Mouse (Mus musculus): ENCODE measurements around the gene Cela2a.
A peak's percentile ranks its signal among the peaks of the same experiment; 100 is the strongest.

Cela2a gene

GRCm38 (mm10) chr4:141826060-141826459 is at the start of gene Cela2a:
TSS of gene Cela2a (minus strand) at chr4:141826160.
- no peak for DNase-seq (ENCODE audit: low read depth in 1 of 2, low spot score in 2 of 2)

GRCm38 (mm10) chr4:141875481-141876108 is 49.6 kb upstream of the Cela2a start:
- no peak for DNase-seq (ENCODE audit: low read depth in 1 of 2, low spot score in 2 of 2)

GRCm38 (mm10) chr4:141874601-141875460 is 48.9 kb upstream of the Cela2a start, which contains the start of gene Efhd2:
TSS of gene Efhd2 (minus strand) at chr4:141874920.
- DNase-seq (ENCODE audit: low read depth in 1 of 2, low spot score in 2 of 2), result peak in 1 of 2 experiments; percentile 71

- DNase-seq (ENCODE audit: low read depth in 1 of 2, low spot score in 2 of 2), result no peak
Observed at GRCm38 (mm10) chr4:141874111-141874600, 48.2 kb upstream of the Cela2a start.

GRCm38 (mm10) chr4:141872977-141873376 is 47.0 kb upstream of the Cela2a start:
- DNase-seq (ENCODE audit: low read depth in 1 of 2, low spot score in 2 of 2), result no peak

GRCm38 (mm10) chr4:141871909-141872308 is 45.9 kb upstream of the Cela2a start:
- DNase-seq (ENCODE audit: low read depth in 1 of 2, low spot score in 2 of 2), result no peak

GRCm38 (mm10) chr4:141871333-141871725 is 45.4 kb upstream of the Cela2a start:
- DNase-seq (ENCODE audit: low read depth in 1 of 2, low spot score in 2 of 2), result no peak

- DNase-seq (ENCODE audit: low read depth in 1 of 2, low spot score in 2 of 2), result peak; percentile 70 to 86
Observed at GRCm38 (mm10) chr4:141870666-141871332, 44.8 kb upstream of the Cela2a start.

- peak in 1 of 2 experiments; percentile 62 for DNase-seq (ENCODE audit: low read depth in 1 of 2, low spot score in 2 of 2)
Observed at GRCm38 (mm10) chr4:141869436-141870215, 43.7 kb upstream of the Cela2a start.

GRCm38 (mm10) chr4:141868051-141868450 is 42.1 kb upstream of the Cela2a start:
- DNase-seq (ENCODE audit: low read depth in 1 of 2, low spot score in 2 of 2), result no peak

- no peak for DNase-seq (ENCODE audit: low read depth in 1 of 2, low spot score in 2 of 2)
Observed at GRCm38 (mm10) chr4:141867498-141867897, 41.5 kb upstream of the Cela2a start.

GRCm38 (mm10) chr4:141866933-141867490 is 41.1 kb upstream of the Cela2a start:
- DNase-seq (ENCODE audit: low read depth in 1 of 2, low spot score in 2 of 2), result no peak

- no peak for DNase-seq (ENCODE audit: low read depth in 1 of 2, low spot score in 2 of 2)
Observed at GRCm38 (mm10) chr4:141865600-141865999, 39.6 kb upstream of the Cela2a start.

GRCm38 (mm10) chr4:141865006-141865405 is 39.0 kb upstream of the Cela2a start:
- DNase-seq (ENCODE audit: low read depth in 1 of 2, low spot score in 2 of 2), result no peak

- DNase-seq (ENCODE audit: low read depth in 1 of 2, low spot score in 2 of 2), result no peak
Observed at GRCm38 (mm10) chr4:141864506-141864905, 38.5 kb upstream of the Cela2a start.

GRCm38 (mm10) chr4:141863726-141864280 is 37.8 kb upstream of the Cela2a start:
- no peak for DNase-seq (ENCODE audit: low read depth in 1 of 2, low spot score in 2 of 2)

- no peak for DNase-seq (ENCODE audit: low read depth in 1 of 2, low spot score in 2 of 2)
Observed at GRCm38 (mm10) chr4:141862867-141863266, 36.9 kb upstream of the Cela2a start.

GRCm38 (mm10) chr4:141861591-141862295 is 35.8 kb upstream of the Cela2a start:
- DNase-seq (ENCODE audit: low read depth in 1 of 2, low spot score in 2 of 2), result no peak

GRCm38 (mm10) chr4:141860246-141860841 is 34.4 kb upstream of the Cela2a start:
- DNase-seq (ENCODE audit: low read depth in 1 of 2, low spot score in 2 of 2), result peak in 1 of 2 experiments; percentile 42
